Comparison of ENCODE assay signal across 15 mouse cellular contexts in the genomic region with DNA sequence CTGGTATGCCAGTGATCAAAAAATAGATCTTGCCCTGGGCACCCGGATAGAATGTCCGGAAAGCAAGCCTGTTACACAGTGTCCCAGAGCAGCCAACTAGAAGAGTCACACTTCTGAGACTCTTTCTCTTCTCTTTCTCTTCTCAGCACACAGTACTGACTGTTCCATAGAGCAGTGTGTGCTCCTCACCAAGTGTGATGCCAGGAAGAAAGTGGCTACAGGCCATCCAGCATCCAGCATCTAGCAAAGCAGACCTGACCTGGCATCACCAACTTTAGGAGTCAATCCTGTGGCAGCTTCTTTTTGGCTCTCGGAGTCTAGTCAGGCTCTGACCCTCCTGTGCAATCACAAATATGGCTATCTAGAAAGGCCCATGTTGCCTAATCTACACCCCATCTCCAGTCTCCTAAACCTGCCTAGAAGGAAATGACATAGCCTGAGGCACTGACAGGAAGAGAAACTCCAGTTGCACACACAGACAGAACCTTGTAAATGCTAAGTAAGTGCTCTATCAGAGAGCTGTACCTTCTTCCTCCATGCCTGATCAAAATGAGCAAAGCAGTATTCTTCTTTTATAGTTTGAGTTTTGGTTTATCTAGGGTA. TPM values are rescaled to one million over a fixed set of nuclear protein-coding genes. Genes with fewer than 3 reads are reported as not detected.
DNase-seq lines count a peak whose midpoint lies in the region; ATAC-seq lines count a peak whose summit lies in the region.
"Had no signal": no experiment of that assay in that cellular context is flagged by ENCODE, and none has a peak within 500 bp of the region (broad histone marks: within the 10 kb centered on the region; RNA-seq: fewer than 3 reads in every experiment).

No protein-coding gene starts in this region.

- H3K9ac ChIP-seq in liver, embryonic 11.5 days (ENCODE audit: low read depth, low read length): no peak overlapping the region
- no peak overlapping the region for H3K9ac ChIP-seq in liver, embryonic 12.5 days
- no peak overlapping the region for H3K9ac ChIP-seq in liver, embryonic 16.5 days (ENCODE audit: low read depth, low read length)
- H3K9ac ChIP-seq: embryonic facial prominence, embryonic 12.5 days; heart, embryonic 13.5 days; stomach, embryonic 15.5 days had no signal

- WGBS in liver, embryonic 11.5 days: 80% methylated on average over 3 of the region's 3 CpGs
- 72% methylated on average over 3 of the region's 3 CpGs for WGBS in liver, embryonic 12.5 days (ENCODE audit: insufficient replicate concordance)
- 73% methylated on average over 3 of the region's 3 CpGs for WGBS in liver, embryonic 16.5 days (ENCODE audit: insufficient replicate concordance)

- intact Hi-C loops in gastrocnemius, postnatal 36 days (cut with DNase I): no loop called here

- H3K4me1 ChIP-seq in liver, embryonic 11.5 days (replicated peaks; ENCODE audit: control insufficient read depth, insufficient read depth, low read length): 0 out of 2 replicates have a peak, but pooled peaks cover 6% of the 10 kb centered on the region
- peaks cover 18% of the 10 kb centered on the region for H3K4me1 ChIP-seq in liver, embryonic 12.5 days
- no peaks in the 10 kb centered on the region; the same call in none of the 2 replicates for H3K4me1 ChIP-seq in liver, embryonic 16.5 days (ENCODE audit: control insufficient read depth, low read depth, low read length)
- H3K4me1 ChIP-seq: stomach, embryonic 15.5 days had no signal

- no peaks in the 10 kb centered on the region for H3K36me3 ChIP-seq in liver, embryonic 11.5 days (ENCODE audit: control insufficient read depth, insufficient read depth, low read length)
- no peaks in the 10 kb centered on the region for H3K36me3 ChIP-seq in liver, embryonic 12.5 days
- no peaks in the 10 kb centered on the region for H3K36me3 ChIP-seq in liver, embryonic 16.5 days (ENCODE audit: control insufficient read depth, insufficient read depth)
- H3K36me3 ChIP-seq: embryonic facial prominence, embryonic 12.5 days; heart, embryonic 13.5 days; stomach, embryonic 15.5 days had no signal

- no peak overlapping the region for H3K4me3 ChIP-seq in liver, embryonic 11.5 days (ENCODE audit: low read depth, low read length)
- H3K4me3 ChIP-seq in liver, embryonic 12.5 days: no peak overlapping the region
- no peak overlapping the region for H3K4me3 ChIP-seq in liver, embryonic 16.5 days (ENCODE audit: low read depth, low read length)
- H3K4me3 ChIP-seq: embryonic facial prominence, embryonic 12.5 days; heart, embryonic 13.5 days; stomach, embryonic 15.5 days had no signal

- peak; percentile 77 for DNase-seq in gastrocnemius, adult 18-20 months (ENCODE audit: low spot score)
- no peak for DNase-seq in gastrocnemius, postnatal 36 days
- DNase-seq in liver, embryonic 11.5 days (ENCODE audit: low spot score): no peak
- DNase-seq in CD4-positive, CD25-positive, alpha-beta regulatory T cell, adult 2 months (ENCODE audit: low read depth, low spot score): peak; percentile 42
- no peak for DNase-seq in cerebellum, adult 18-20 months
- DNase-seq in left cerebral cortex, adult 11 months (ENCODE audit: low spot score): no peak
- DNase-seq: adrenal gland, postnatal 10 days; cerebellum, postnatal 10 days; lung, adult 18-20 months; right cerebral cortex, postnatal 4 days had no signal

- 0 out of 2 replicates have a peak, but pooled peaks have one; percentile 12 for ATAC-seq in liver, embryonic 11.5 days (replicated peaks; ENCODE audit: low FRiP score)
- no peak for ATAC-seq in liver, embryonic 12.5 days
- ATAC-seq in liver, embryonic 16.5 days (ENCODE audit: low read depth): peak; percentile 27; the same call in 1 of the 2 replicates

- H3K4me2 ChIP-seq in liver, embryonic 11.5 days: no peak overlapping the region
- no peak overlapping the region for H3K4me2 ChIP-seq in liver, embryonic 12.5 days
- no peak overlapping the region for H3K4me2 ChIP-seq in liver, embryonic 16.5 days (ENCODE audit: low read depth, low read length)
- H3K4me2 ChIP-seq: embryonic facial prominence, embryonic 12.5 days; heart, embryonic 13.5 days; stomach, embryonic 15.5 days had no signal

- no peak overlapping the region for H3K27ac ChIP-seq in liver, embryonic 11.5 days (ENCODE audit: low read depth, low read length)
- no peak overlapping the region for H3K27ac ChIP-seq in liver, embryonic 12.5 days
- H3K27ac ChIP-seq in liver, embryonic 16.5 days (ENCODE audit: low read length): peak overlapping the region; percentile 30; the same call in 1 of the 2 replicates
- H3K27ac ChIP-seq: embryonic facial prominence, embryonic 12.5 days; stomach, embryonic 15.5 days had no signal

- H3K9me3 ChIP-seq in liver, embryonic 11.5 days (ENCODE audit: control insufficient read depth, low read length): no peaks in the 10 kb centered on the region
- no peaks in the 10 kb centered on the region for H3K9me3 ChIP-seq in liver, embryonic 12.5 days (replicated peaks)
- H3K9me3 ChIP-seq in liver, embryonic 16.5 days (replicated peaks; ENCODE audit: control insufficient read depth, low read length): no peaks in the 10 kb centered on the region
- H3K9me3 ChIP-seq: embryonic facial prominence, embryonic 12.5 days; heart, embryonic 13.5 days; stomach, embryonic 15.5 days had no signal

- H3K27me3 ChIP-seq in liver, embryonic 11.5 days (replicated peaks; ENCODE audit: control insufficient read depth, insufficient read depth, low read length): no peaks in the 10 kb centered on the region
- H3K27me3 ChIP-seq in liver, embryonic 12.5 days (replicated peaks): peaks cover 11% of the 10 kb centered on the region; the same call in 1 of the 2 replicates
- H3K27me3 ChIP-seq in liver, embryonic 16.5 days (ENCODE audit: control insufficient read depth, insufficient read depth, low read depth, low read length): no peaks in the 10 kb centered on the region
- H3K27me3 ChIP-seq: embryonic facial prominence, embryonic 12.5 days; heart, embryonic 13.5 days; stomach, embryonic 15.5 days had no signal

RNA-seq across cellular contexts. Expression of a gene that starts 27.3 kb away (rescaled TPM):
- total RNA-seq in gastrocnemius, adult 18-20 months (2021): 10 to 100 TPM; 29.8 to 39.6 TPM
- total RNA-seq in gastrocnemius, postnatal 36 days (2021): 10 to 100 TPM; 22.4 to 39.9 TPM
- 30.9 and 34.5 TPM in 2 replicates for polyA plus RNA-seq in liver, embryonic 11.5 days (2014; fragmentation: Nextera tagmentation; extraction: Ambion mirVana)
- 26.2 and 28.9 TPM in 2 replicates for polyA plus RNA-seq in liver, embryonic 12.5 days (2016; fragmentation: Nextera tagmentation; extraction: Ambion mirVana)
- polyA plus RNA-seq in liver, embryonic 16.5 days (2015; fragmentation: Nextera tagmentation; extraction: Ambion mirVana): 24.7 and 26.1 TPM in 2 replicates

Comparison
In these comparisons a context has a peak if more than half of its experiments do, and no peak if none do; other contexts are left out.
1. DNase-seq: peak in gastrocnemius, adult 18-20 months (single experiment) and CD4-positive, CD25-positive, alpha-beta regulatory T cell, adult 2 months (single experiment); none in gastrocnemius, postnatal 36 days (0 of 2), liver, embryonic 11.5 days (single experiment), cerebellum, adult 18-20 months (0 of 2) and left cerebral cortex, adult 11 months (single experiment).